Mouse (Mus musculus) C2C12 (cell line): ENCODE results near the gene Ttll9.
A peak's percentile ranks its signal among the peaks of the same experiment; 100 is the strongest.

Experiments
- CEBPB ChIP-seq: IDR thresholded peaks from one replicate; pipeline ENCODE4 v1.6.1; 2011; ENCODE audit warnings: low read depth, mild to moderate bottlenecking, control low read depth, moderate library complexity
- CTCF ChIP-seq: IDR thresholded peaks from one replicate; pipeline ENCODE4 v1.5.1; 2011; ENCODE audit not compliant: control insufficient read depth, insufficient read depth, insufficient read length
- FOSL1 ChIP-seq: IDR thresholded peaks from one replicate; pipeline ENCODE4 v1.8.0; 2011; ENCODE audit warnings: mild to moderate bottlenecking, low read length; ENCODE audit not compliant: poor library complexity, insufficient read depth, severe bottlenecking
- MAX ChIP-seq: IDR thresholded peaks from one replicate; pipeline ENCODE4 v1.6.1; 2011; ENCODE audit warnings: mild to moderate bottlenecking, control low read depth
- MYOD1 ChIP-seq: IDR thresholded peaks from one replicate; pipeline ENCODE4 v1.6.1; 2011; ENCODE audit warnings: low read depth; ENCODE audit not compliant: control insufficient read depth, insufficient read length
- MYOG ChIP-seq: IDR thresholded peaks from one replicate; pipeline ENCODE4 v1.6.1; 2011; ENCODE audit not compliant: control insufficient read depth, insufficient read length; ENCODE audit errors: extremely low read depth
- USF1 ChIP-seq: IDR thresholded peaks from one replicate; pipeline ENCODE4 v1.6.1; 2011; ENCODE audit warnings: low read depth, mild to moderate bottlenecking, control low read depth, moderate library complexity

GRCm38 (mm10) chr2:152930276-152930675, 32.0 kb upstream of the Ttll9 start:
- no peak for TF ChIP-seq CTCF
- TF ChIP-seq MAX = peak; percentile 63
- no peak for TF ChIP-seq USF1
- no peak for TF ChIP-seq FOSL1
- no peak for TF ChIP-seq MYOD1
- TF ChIP-seq CEBPB = no peak
- TF ChIP-seq MYOG = no peak
